Mouse (Mus musculus) 416B (cell line): ENCODE results near the gene Dgkb.

Experiments
- DNase-seq: peaks from one replicate; pipeline ENCODE4 v3.0.0; 2011; ENCODE audit warnings: low read depth

The Dgkb gene

DNA sequence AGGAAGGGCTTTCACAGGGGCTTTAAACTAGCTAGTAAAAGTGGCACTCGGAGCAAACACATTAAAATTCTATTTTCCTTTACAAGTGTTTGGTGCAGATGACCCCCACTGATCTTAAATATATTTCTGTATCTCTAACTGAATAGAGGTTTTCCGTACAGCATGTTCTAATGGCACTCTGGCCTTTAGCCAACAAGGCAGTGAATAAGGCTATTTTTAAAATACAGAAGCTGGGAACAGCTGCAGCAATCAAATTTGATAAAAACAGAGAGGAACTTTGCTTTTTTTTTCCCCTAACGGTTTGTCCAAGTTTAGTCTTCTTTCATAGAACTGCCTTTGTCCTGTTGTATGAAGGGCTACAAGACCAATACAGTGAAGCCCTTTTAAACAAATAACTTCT lies 776.5 kb downstream of the Dgkb start:
- no peak for DNase-seq

DNA sequence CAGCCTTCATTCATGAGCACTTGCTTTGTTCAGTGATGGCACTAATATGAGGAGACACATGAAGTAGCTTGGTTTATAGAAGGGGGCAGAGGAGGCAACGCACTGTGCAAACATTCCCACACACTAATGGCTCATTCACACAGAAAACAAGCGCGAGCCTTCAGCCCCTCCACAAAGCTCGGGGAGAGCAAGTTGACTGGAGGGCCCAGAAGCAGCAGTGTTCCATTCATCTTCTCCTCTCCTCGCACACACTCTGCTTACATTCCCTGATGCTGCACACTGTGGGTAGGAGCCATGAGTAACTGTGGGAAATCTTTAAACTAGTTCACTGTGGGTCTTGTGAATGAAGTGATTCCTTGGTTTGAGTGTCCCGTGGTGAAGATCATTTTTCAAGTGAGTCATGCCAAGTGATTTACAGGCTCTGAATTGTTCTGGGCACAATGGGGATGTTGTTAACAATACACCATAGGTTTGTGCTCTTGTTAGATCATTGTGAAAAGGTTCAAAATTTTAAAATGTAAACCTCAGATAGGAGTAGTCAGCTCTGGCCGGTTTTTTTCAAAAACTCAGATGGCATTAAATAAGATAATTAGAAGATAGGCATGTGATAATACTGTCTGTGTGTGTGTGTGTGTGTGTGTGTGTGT lies 779.0 kb downstream of the Dgkb start:
- no peak for DNase-seq

GRCm38 (mm10) chr12:38598096-38598495 lies 780.6 kb downstream of the Dgkb start:
- DNase-seq = no peak

DNA sequence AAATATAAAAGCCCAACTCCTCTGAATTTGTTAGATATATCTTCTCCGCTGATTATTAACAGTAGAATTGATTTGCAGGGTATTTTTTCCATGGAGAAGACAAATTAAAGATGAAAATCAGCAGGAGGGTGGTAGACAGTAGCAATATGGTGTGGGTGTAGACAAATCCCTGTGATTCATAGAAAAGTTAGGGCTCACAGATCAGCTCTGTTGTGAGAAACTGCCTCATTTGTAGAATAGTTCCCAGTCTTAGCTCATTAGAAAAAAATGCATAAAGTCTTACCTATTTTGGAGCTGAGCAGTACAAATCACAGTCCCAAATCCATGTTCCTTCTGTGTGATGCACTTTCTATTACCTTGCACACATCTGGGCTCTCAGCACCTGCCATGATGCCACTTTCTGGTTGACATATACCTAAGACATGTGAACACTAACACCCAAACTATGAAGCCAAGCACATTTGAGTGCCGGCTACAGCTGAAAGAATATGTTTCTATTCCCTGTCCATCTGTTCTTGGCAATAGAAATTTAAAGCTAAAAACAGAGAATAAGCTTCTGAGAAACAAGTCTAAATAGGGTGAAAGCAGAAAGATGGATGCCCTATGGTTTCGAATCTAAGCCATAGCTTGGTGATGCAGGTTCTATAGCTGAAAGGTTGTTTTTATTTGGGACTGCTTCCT lies 782.8 kb downstream of the Dgkb start:
- no peak for DNase-seq

- DNase-seq = no peak
Measured at GRCm38 (mm10) chr12:38608104-38608503, 790.6 kb downstream of the Dgkb start.

GRCm38 (mm10) chr12:38668265-38668664 lies 850.7 kb downstream of the Dgkb start:
- DNase-seq = no peak
